Mouse (Mus musculus) telencephalon, adult 2 months (tissue): ENCODE data around the gene Acsm5.
"Not testable (repeated sequence)": the region's sequence is repeated elsewhere in the genome, so short reads cannot be mapped to it uniquely, and the experiment has no call there.

ENCODE experiments used
- DNase-seq: peaks from one replicate; pipeline ENCODE4 v3.0.0-alpha.2; 2011; ENCODE audit warnings: low read depth, low spot score

Gene Acsm5

GRCm38 (mm10) chr7:119545572-119545971, 26.3 kb downstream of the Acsm5 start:
- DNase-seq = no peak

GRCm38 (mm10) chr7:119550471-119551222, 31.4 kb downstream of the Acsm5 start:
- no peak for DNase-seq

DNA sequence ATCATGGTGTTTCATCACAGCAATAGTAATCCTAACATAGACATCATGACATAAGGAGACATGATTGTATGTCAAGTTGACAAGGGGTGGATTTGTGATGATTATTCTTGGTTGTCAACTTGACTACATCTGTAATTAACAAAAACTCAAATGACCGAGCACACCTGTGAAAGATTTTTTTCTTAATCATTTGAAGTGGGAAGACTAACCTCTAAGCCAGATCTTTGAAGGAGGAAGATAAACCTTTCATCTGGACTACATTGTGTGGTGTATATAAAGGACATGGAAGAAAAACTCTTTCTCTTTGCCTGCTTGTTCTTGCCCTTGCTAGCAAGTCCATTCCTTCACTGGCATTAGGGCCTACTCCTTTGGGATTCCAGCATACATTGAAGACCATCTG, 34.8 kb downstream of the Acsm5 start, which contains the start of gene Acsm2:
Acsm2 (plus strand) TSS at position 301 of the 400 bp plus-strand sequence.
- DNase-seq = no peak

DNA sequence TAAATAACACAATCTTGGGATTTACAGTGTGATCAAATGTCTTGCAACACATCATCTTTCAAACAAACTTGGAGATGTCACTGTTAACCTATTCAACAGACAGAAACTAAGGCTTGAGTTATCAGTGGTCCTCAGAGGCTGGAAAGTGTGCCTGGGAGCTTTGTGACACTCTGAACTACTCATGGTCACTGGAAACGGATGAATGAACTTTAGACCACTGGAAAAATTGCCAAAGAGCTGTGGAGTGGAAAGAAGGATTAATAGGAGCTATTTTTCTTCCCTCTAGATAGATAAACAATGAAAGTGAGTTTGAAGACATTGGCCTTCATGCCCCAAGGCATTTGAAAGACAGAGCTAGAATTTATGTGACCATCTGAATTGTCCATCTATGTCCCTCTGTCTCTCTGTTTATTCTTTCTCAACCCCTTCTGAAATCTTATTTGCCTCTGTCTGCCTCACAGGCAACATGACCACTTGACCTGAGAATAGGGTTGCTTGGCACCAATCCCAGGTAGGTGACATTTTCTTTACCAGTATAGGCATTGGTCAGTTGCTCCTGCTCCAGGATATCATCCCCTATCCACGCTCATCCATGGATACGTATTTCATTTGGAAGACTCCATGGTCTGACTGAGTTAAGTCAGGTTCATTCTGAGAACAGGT, 40.7 kb downstream of the Acsm5 start:
- DNase-seq = no peak

DNA sequence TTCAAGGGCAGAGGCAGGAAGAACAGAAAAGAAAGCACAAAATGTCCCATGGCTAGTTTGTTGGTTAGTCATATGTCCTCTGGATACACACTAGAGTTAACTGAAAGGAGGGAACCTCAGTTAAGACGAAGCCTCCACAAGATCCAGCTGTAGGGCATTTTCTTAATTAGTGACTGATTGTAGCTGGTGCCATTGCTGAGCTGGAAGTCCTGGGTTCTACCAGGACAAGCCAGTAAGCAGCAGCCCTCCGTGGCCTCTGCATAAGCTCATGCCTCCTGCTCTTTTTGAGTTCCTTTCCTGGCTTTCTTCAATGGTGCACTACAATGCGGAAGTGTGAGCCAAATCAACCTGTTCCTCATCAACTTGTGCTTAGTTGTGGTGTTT, 41.2 kb downstream of the Acsm5 start:
- DNase-seq = no peak

- DNase-seq = no peak
Observed at GRCm38 (mm10) chr7:119561441-119561840, 42.2 kb downstream of the Acsm5 start.

- DNase-seq = not testable (repeated sequence)
Observed at GRCm38 (mm10) chr7:119562476-119562875, 43.2 kb downstream of the Acsm5 start.

DNA sequence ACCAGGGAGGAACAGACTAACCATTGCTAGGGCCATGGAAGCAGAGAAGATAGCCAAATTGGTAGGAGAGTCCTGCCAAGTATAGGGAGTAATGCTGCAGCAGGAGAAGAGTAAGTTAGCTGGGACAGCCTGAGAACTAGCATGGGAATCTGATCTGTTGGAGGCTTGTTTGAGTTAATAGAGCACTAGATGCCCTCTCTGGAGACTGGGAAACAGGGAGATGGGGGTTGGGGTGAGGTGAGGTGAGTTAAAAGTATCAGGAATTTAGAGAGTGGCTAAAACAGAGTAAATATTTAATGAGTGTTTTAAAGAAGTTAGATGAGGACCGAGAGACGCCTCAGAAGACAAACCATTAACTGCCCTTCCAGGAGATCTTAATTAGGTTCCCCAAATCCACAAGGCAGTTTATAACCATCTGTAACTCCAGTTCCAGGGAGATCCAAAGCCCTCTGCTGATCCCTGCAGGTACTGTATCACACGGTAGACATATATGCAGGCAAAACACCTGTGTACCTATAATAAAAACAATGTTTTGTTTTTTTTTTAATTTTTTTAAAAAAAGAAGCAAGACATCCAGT, 75.4 kb downstream of the Acsm5 start:
- no peak for DNase-seq
